Mouse (Mus musculus) myocyte (in vitro differentiated cells): ENCODE results near the gene Atg9a. TPM values are rescaled to one million over a fixed set of nuclear protein-coding genes. Genes with fewer than 3 reads are reported as not detected.

Experiments
- H3K27me3 ChIP-seq: one replicate; pipeline ENCODE4 v1.6.1; 2011; ENCODE audit not compliant: control insufficient read depth, insufficient read depth, insufficient read length
- H3K36me3 ChIP-seq: one replicate; pipeline ENCODE4 v1.6.1; 2011; ENCODE audit not compliant: control insufficient read depth, insufficient read depth
- H3K4me2 ChIP-seq: one replicate; pipeline ENCODE4 v1.6.1; 2011; ENCODE audit warnings: low read depth, control low read depth
- H3K4me3 ChIP-seq: one replicate; pipeline ENCODE4 v1.5.1; 2011; ENCODE audit warnings: mild to moderate bottlenecking, control low read depth, moderate library complexity
- H3K79me2 ChIP-seq: one replicate; pipeline ENCODE4 v1.6.1; 2011; ENCODE audit not compliant: control insufficient read depth, insufficient read depth
- H3ac ChIP-seq: one replicate; pipeline ENCODE4 v1.6.1; 2011; ENCODE audit not compliant: control insufficient read depth, insufficient read length
- CEBPB ChIP-seq: IDR thresholded peaks from 2 replicates; pipeline ENCODE4 v1.6.1; 2011; ENCODE audit warnings: mild to moderate bottlenecking, moderate library complexity; ENCODE audit not compliant: poor library complexity, insufficient read depth, severe bottlenecking
- E2F4 ChIP-seq: IDR thresholded peaks from one replicate; pipeline ENCODE4 v1.6.1; 2011; ENCODE audit warnings: mild to moderate bottlenecking, control low read depth, moderate library complexity; ENCODE audit not compliant: insufficient read depth
- MAX ChIP-seq: IDR thresholded peaks from one replicate; pipeline ENCODE4 v1.6.1; 2011; ENCODE audit warnings: low read depth, mild to moderate bottlenecking, control low read depth
- MYOD1 ChIP-seq, 3 experiments: IDR thresholded peaks; one replicate each; pipeline ENCODE4 v1.6.1; 2011; ENCODE audit warnings: control low read depth in 2 of 3, low read depth in 2 of 3, mild to moderate bottlenecking in 2 of 3, moderate library complexity in 1 of 3; ENCODE audit not compliant: insufficient read length in 2 of 3, control insufficient read depth in 1 of 3
- MYOG ChIP-seq, 3 experiments: IDR thresholded peaks; one replicate each; pipeline ENCODE4 v1.6.1; 2011; ENCODE audit warnings: control low read depth in 2 of 3, low read depth in 2 of 3, mild to moderate bottlenecking in 2 of 3; ENCODE audit not compliant: insufficient read length in 2 of 3, control insufficient read depth in 1 of 3, insufficient read depth in 1 of 3
- POLR2A ChIP-seq: IDR thresholded peaks from one replicate; pipeline ENCODE4 v1.6.1; 2011; ENCODE audit warnings: low read depth, mild to moderate bottlenecking, control low read depth, moderate library complexity; ENCODE audit not compliant: insufficient read length
- POLR2AphosphoS2 ChIP-seq: IDR thresholded peaks from one replicate; pipeline ENCODE4 v1.6.1; 2011; ENCODE audit warnings: low read depth, control low read depth; ENCODE audit not compliant: insufficient read length
- REST ChIP-seq: IDR thresholded peaks from one replicate; pipeline ENCODE4 v1.6.1; 2011; ENCODE audit warnings: mild to moderate bottlenecking, control low read depth, moderate library complexity; ENCODE audit not compliant: insufficient read depth, insufficient read length
- SRF ChIP-seq: IDR thresholded peaks from one replicate; pipeline ENCODE4 v1.6.1; 2011; ENCODE audit warnings: low read depth; ENCODE audit not compliant: control insufficient read depth, insufficient read length
- TCF12 ChIP-seq: IDR thresholded peaks from one replicate; pipeline ENCODE4 v1.6.1; 2011; ENCODE audit warnings: mild to moderate bottlenecking, control low read depth; ENCODE audit not compliant: poor library complexity, insufficient read depth, severe bottlenecking
- TCF3 ChIP-seq: IDR thresholded peaks from one replicate; pipeline ENCODE4 v1.6.1; 2011; ENCODE audit warnings: low read depth, control low read depth; ENCODE audit not compliant: insufficient read length
- USF1 ChIP-seq: IDR thresholded peaks from one replicate; pipeline ENCODE4 v1.6.1; 2011; ENCODE audit warnings: low read depth, mild to moderate bottlenecking, control low read depth, moderate library complexity
- polyA plus RNA-seq: library from polyadenylated mRNA; unstranded; fragments of >200 nt; fragmentation: generic; extraction: Trizol; gene quantifications from one replicate; pipeline ENCODE4 v1.2.1, GENCODE M21; 2012; ENCODE audit warnings: missing spikeins

Atg9a gene
- polyA plus RNA-seq, 1 experiment, result 44.6 TPM

- H3K27me3 ChIP-seq, result no peaks in the 10 kb centered on the region
- H3K4me3 ChIP-seq, result peak overlapping the region; percentile 71
- peak overlapping the region; percentile 95 for H3K4me2 ChIP-seq
- H3K36me3 ChIP-seq, result peaks cover 12% of the 10 kb centered on the region
- TF ChIP-seq POLR2AphosphoS2 (peak; percentile 96), TCF12 (no peak), CEBPB (no peak), POLR2A (peak; percentile 98), MYOD1 (IDR thresholded peaks at IDR 0.05; ENCODE audit: control insufficient read depth in 1 of 3, insufficient read length in 2 of 3, low read depth in 2 of 3) (peak in 1 of 3 experiments; percentile 24)
- peaks cover 24% of the 10 kb centered on the region for H3K79me2 ChIP-seq
- peak overlapping the region; percentile 2 for H3ac ChIP-seq
Measured at GRCm38 (mm10) chr1:75219078-75219477, 27.1 kb upstream of the Atg9a start.

GRCm38 (mm10) chr1:75218227-75219001 lies 26.4 kb upstream of the Atg9a start:
- peaks cover 24% of the 10 kb centered on the region for H3K79me2 ChIP-seq
- H3K36me3 ChIP-seq, result peaks cover 18% of the 10 kb centered on the region
- TF ChIP-seq MAX (no peak), E2F4 (no peak), TCF12 (peak; percentile 69), POLR2AphosphoS2 (peak; percentile 16), MYOD1 (IDR thresholded peaks at IDR 0.05; ENCODE audit: control insufficient read depth in 1 of 3, insufficient read length in 2 of 3, low read depth in 2 of 3) (peak in 2 of 3 experiments; percentile 94 to 97), TCF3 (peak; percentile 26), SRF (no peak), REST (no peak), POLR2A (peak; percentile 16), USF1 (peak; percentile 25), CEBPB (no peak), MYOG (IDR thresholded peaks at IDR 0.05; ENCODE audit: control insufficient read depth in 1 of 3, insufficient read depth in 1 of 3, insufficient read length in 2 of 3, low read depth in 2 of 3) (peak; percentile 6 to 86 (median 74))
- no peaks in the 10 kb centered on the region for H3K27me3 ChIP-seq
- peak overlapping the region; percentile 2 for H3ac ChIP-seq
- H3K4me3 ChIP-seq, result peak overlapping the region; percentile 71
- H3K4me2 ChIP-seq, result peak overlapping the region; percentile 95

- H3ac ChIP-seq, result peak overlapping the region; percentile 2
- H3K27me3 ChIP-seq, result no peaks in the 10 kb centered on the region
- peaks cover 24% of the 10 kb centered on the region for H3K79me2 ChIP-seq
- H3K4me3 ChIP-seq, result peak overlapping the region; percentile 71
- TF ChIP-seq TCF3, result no peak
- no peak for TF ChIP-seq E2F4
- TF ChIP-seq CEBPB, result no peak
- no peak for TF ChIP-seq POLR2AphosphoS2
- no peak for TF ChIP-seq REST
- TF ChIP-seq POLR2A, result no peak
- TF ChIP-seq MAX, result no peak
- no peak for TF ChIP-seq USF1
- TF ChIP-seq TCF12, result no peak
- TF ChIP-seq MYOD1 (IDR thresholded peaks at IDR 0.05; ENCODE audit: control insufficient read depth in 1 of 3, insufficient read length in 2 of 3, low read depth in 2 of 3), result no peak
- TF ChIP-seq MYOG (IDR thresholded peaks at IDR 0.05; ENCODE audit: control insufficient read depth in 1 of 3, insufficient read depth in 1 of 3, insufficient read length in 2 of 3, low read depth in 2 of 3), result no peak
- TF ChIP-seq SRF, result no peak
- H3K4me2 ChIP-seq, result peak overlapping the region; percentile 95
- peaks cover 22% of the 10 kb centered on the region for H3K36me3 ChIP-seq
Measured at GRCm38 (mm10) chr1:75217893-75218226, 25.9 kb upstream of the Atg9a start.

- H3K36me3 ChIP-seq, result peaks cover 22% of the 10 kb centered on the region
- H3K27me3 ChIP-seq, result no peaks in the 10 kb centered on the region
- no peak overlapping the region for H3ac ChIP-seq
- H3K4me3 ChIP-seq, result peak overlapping the region; percentile 71
- peaks cover 33% of the 10 kb centered on the region for H3K79me2 ChIP-seq
- H3K4me2 ChIP-seq, result peak overlapping the region; percentile 95
- TF ChIP-seq POLR2AphosphoS2 (peak; percentile 68), TCF12 (no peak), MYOD1 (IDR thresholded peaks at IDR 0.05; ENCODE audit: control insufficient read depth in 1 of 3, insufficient read length in 2 of 3, low read depth in 2 of 3) (peak in 1 of 3 experiments; percentile 11)
Measured at GRCm38 (mm10) chr1:75216797-75217585, 25.0 kb upstream of the Atg9a start.

DNA sequence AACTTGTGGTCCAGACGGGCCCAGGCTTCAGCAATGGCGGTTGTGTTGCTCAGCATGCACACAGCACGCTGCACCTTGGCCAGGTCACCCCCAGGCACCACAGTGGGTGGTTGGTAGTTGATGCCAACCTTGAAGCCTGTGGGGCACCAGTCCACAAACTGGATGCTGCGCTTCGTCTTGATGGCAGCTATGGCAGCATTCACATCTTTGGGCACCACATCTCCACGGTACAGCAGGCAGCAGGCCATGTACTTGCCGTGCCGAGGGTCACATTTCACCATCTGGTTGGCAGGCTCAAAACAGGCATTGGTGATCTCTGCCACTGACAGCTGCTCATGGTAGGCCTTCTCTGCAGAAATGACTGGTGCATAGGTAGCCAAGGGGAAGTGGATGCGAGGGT lies 23.8 kb upstream of the Atg9a start:
- Histone ChIP-seq H3K4me2 (peak overlapping the region; percentile 95), H3K27me3 (no peaks in the 10 kb centered on the region), H3K4me3 (no peak overlapping the region), H3K79me2 (peaks cover 45% of the 10 kb centered on the region), H3ac (no peak overlapping the region), H3K36me3 (peaks cover 22% of the 10 kb centered on the region)
- TF ChIP-seq USF1, result no peak
- no peak for TF ChIP-seq TCF3
- TF ChIP-seq E2F4, result no peak
- TF ChIP-seq POLR2AphosphoS2, result peak; percentile 83
- TF ChIP-seq REST, result no peak
- no peak for TF ChIP-seq TCF12
- TF ChIP-seq CEBPB, result no peak
- TF ChIP-seq POLR2A, result peak; percentile 28
- TF ChIP-seq MYOG (IDR thresholded peaks at IDR 0.05; ENCODE audit: control insufficient read depth in 1 of 3, insufficient read depth in 1 of 3, insufficient read length in 2 of 3, low read depth in 2 of 3), result peak in 1 of 3 experiments; percentile 27
- no peak for TF ChIP-seq MAX
- TF ChIP-seq SRF, result no peak
- peak in 1 of 3 experiments; percentile 51 for TF ChIP-seq MYOD1 (IDR thresholded peaks at IDR 0.05; ENCODE audit: control insufficient read depth in 1 of 3, insufficient read length in 2 of 3, low read depth in 2 of 3)
